Mouse (Mus musculus): ENCODE data around the gene Gtsf1. TPM values are rescaled to one million over a fixed set of nuclear protein-coding genes. Genes with fewer than 3 reads are reported as not detected.

Gene Gtsf1
- polyA plus RNA-seq, 1 experiment = not detected

- DNase-seq = no peak
- no peaks in the 10 kb centered on the region for H3K36me3 ChIP-seq (ENCODE audit: control insufficient read depth, insufficient read depth, low read length)
- no peaks in the 10 kb centered on the region for H3K27me3 ChIP-seq (ENCODE audit: control insufficient read depth, insufficient read depth, low read length)
- no peak overlapping the region for H3K27ac ChIP-seq (ENCODE audit: control insufficient read depth, insufficient read depth, low read length)
- WGBS = 61% methylated on average over 3 of the region's 3 CpGs
- peaks cover 6% of the 10 kb centered on the region; the same call in 1 of the 2 replicates for H3K4me1 ChIP-seq (replicated peaks; ENCODE audit: control insufficient read depth, insufficient read depth, low read length)
- no peak overlapping the region for H3K4me3 ChIP-seq (ENCODE audit: control insufficient read depth, insufficient read depth, low read length)
- no peak for TF ChIP-seq POLR2A (IDR thresholded peaks at IDR 0.05; ENCODE audit: control insufficient read depth, extremely low read depth, insufficient read depth, low read length, poor library complexity)
- TF ChIP-seq CTCF (IDR thresholded peaks at IDR 0.05; ENCODE audit: borderline replicate concordance, control insufficient read depth, extremely low read depth, insufficient read depth, low read length, poor library complexity) = no peak
Observed at GRCm38 (mm10) chr15:103378665-103379356, 51.5 kb downstream of the Gtsf1 start.

DNA sequence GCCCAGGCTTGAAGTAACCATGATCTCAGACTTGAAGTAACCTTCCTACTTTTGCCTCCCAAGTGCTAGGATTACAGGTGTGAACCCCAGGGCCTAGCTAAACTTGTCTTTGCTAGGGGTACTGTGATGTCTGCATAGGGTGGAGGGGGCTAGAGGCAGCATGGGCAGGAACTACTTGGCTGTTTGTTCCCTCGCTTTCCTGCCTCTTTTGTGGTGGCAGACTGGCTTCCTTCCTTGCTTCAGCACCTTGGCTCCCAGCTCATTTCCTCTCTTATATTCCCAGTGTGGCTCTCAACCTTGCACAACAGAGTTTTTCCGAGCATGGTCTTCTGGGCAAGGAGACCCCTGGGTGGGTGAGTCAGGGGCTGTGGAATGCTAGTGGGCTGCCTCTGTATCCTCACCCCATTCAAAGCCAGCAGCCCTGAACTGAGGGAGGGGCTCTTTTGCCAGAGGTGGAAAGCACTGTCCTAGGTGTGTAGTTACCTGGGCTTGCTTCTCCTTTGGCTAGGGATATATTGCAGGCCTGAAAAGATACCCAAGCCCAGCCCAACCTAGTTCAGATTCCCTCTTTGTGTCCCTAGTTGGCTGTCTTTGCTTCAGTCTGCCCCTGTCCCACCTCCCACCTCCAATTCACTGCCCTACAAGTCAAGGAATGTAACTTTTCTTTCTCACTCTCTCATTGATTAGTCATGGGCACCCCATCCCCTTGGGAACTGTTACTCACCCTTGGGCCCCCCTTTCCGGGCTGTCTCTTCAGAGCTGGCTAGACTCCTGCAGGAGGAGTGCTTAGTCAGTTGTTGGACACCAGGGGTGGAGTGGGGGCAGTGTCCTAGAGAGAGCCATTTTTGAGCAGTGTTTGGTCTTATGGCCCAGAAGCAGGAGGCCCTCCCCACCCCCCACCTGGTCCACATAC is 52.3 kb downstream of the Gtsf1 start:
- H3K27me3 ChIP-seq (ENCODE audit: control insufficient read depth, insufficient read depth, low read length) = no peaks in the 10 kb centered on the region
- no peak for TF ChIP-seq POLR2A (IDR thresholded peaks at IDR 0.05; ENCODE audit: control insufficient read depth, extremely low read depth, insufficient read depth, low read length, poor library complexity)
- no peak for TF ChIP-seq CTCF (IDR thresholded peaks at IDR 0.05; ENCODE audit: borderline replicate concordance, control insufficient read depth, extremely low read depth, insufficient read depth, low read length, poor library complexity)
- H3K27ac ChIP-seq (ENCODE audit: control insufficient read depth, insufficient read depth, low read length) = no peak overlapping the region
- H3K36me3 ChIP-seq (ENCODE audit: control insufficient read depth, insufficient read depth, low read length) = no peaks in the 10 kb centered on the region
- WGBS = 48% methylated on average over 3 of the region's 3 CpGs
- no peak for DNase-seq
- no peak overlapping the region for H3K4me3 ChIP-seq (ENCODE audit: control insufficient read depth, insufficient read depth, low read length)
- peaks cover 6% of the 10 kb centered on the region; the same call in 1 of the 2 replicates for H3K4me1 ChIP-seq (replicated peaks; ENCODE audit: control insufficient read depth, insufficient read depth, low read length)

- peaks cover 6% of the 10 kb centered on the region; the same call in 1 of the 2 replicates for H3K4me1 ChIP-seq (replicated peaks; ENCODE audit: control insufficient read depth, insufficient read depth, low read length)
- 89% methylated on average over 8 of the region's 8 CpGs for WGBS
- no peak for TF ChIP-seq POLR2A (IDR thresholded peaks at IDR 0.05; ENCODE audit: control insufficient read depth, extremely low read depth, insufficient read depth, low read length, poor library complexity)
- TF ChIP-seq CTCF (IDR thresholded peaks at IDR 0.05; ENCODE audit: borderline replicate concordance, control insufficient read depth, extremely low read depth, insufficient read depth, low read length, poor library complexity) = no peak
- H3K27ac ChIP-seq (ENCODE audit: control insufficient read depth, insufficient read depth, low read length) = no peak overlapping the region
- no peak for DNase-seq
- no peak overlapping the region for H3K4me3 ChIP-seq (ENCODE audit: control insufficient read depth, insufficient read depth, low read length)
- no peaks in the 10 kb centered on the region for H3K27me3 ChIP-seq (ENCODE audit: control insufficient read depth, insufficient read depth, low read length)
- H3K36me3 ChIP-seq (ENCODE audit: control insufficient read depth, insufficient read depth, low read length) = no peaks in the 10 kb centered on the region
Observed at GRCm38 (mm10) chr15:103376837-103377269, 53.4 kb downstream of the Gtsf1 start.

DNA sequence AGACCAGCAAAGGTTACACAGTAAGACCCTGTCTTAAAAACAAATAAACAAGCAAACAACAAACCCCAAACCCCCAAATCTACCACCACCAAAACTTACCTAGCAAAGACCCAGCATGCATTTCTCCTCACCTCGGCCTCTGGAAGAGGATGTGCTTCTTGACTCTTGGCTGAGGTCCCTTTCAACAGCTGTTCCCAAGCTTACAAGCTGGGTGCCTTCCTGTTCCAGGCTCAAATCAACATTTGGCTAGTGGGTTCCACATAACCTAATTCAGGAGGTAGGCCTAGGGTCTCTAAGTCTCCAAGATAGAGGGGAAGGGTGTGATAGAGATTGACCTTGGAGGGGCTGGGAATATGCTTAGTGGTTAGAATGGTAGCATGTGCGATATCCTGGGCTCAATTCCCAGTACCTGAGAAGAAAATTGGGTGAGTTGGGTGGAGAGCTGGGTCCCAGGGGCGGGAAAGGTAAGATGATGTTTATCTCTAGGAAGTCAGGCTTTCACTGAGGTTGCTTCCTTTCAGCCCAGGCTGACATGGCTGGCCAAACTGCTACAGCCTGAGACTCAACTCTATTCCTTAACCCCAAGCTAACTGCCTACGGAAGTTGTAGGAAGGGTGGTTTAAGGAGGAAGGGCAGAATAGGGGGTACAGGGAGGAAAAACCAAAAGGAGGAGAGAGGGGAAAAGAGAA is 55.0 kb downstream of the Gtsf1 start:
- Histone ChIP-seq H3K4me1 (replicated peaks; ENCODE audit: control insufficient read depth, insufficient read depth, low read length) (peaks cover 6% of the 10 kb centered on the region; the same call in 1 of the 2 replicates), H3K36me3 (ENCODE audit: control insufficient read depth, insufficient read depth, low read length) (no peaks in the 10 kb centered on the region), H3K4me3 (ENCODE audit: control insufficient read depth, insufficient read depth, low read length) (no peak overlapping the region), H3K27ac (ENCODE audit: control insufficient read depth, insufficient read depth, low read length) (no peak overlapping the region), H3K27me3 (ENCODE audit: control insufficient read depth, insufficient read depth, low read length) (no peaks in the 10 kb centered on the region)
- TF ChIP-seq CTCF (IDR thresholded peaks at IDR 0.05; ENCODE audit: borderline replicate concordance, control insufficient read depth, extremely low read depth, insufficient read depth, low read length, poor library complexity) = no peak
- no peak for TF ChIP-seq POLR2A (IDR thresholded peaks at IDR 0.05; ENCODE audit: control insufficient read depth, extremely low read depth, insufficient read depth, low read length, poor library complexity)
- 72% methylated on average over 4 of the region's 4 CpGs for WGBS
- DNase-seq = no peak

DNA sequence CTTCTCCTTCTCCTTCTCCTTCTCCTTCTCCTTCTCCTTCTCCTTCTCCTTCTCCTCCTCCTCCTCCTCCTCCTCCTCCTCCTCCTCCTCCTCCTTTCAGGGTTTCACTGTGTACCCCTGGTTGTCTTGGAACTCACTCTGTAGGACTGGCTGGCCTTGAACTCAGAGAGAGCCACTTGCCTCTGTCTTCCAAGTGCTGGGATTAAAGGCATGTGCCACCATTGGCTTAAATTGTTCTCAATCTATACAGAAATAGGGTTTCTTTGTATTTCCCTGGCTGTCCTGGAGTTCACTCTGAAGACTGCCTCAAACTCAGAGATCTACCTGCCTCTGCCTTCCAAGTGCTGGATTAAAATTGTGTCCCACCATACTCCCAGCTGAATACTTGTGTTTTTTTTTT is 57.8 kb downstream of the Gtsf1 start:
- no peak overlapping the region for H3K27ac ChIP-seq (ENCODE audit: control insufficient read depth, insufficient read depth, low read length)
- no peak for TF ChIP-seq POLR2A (IDR thresholded peaks at IDR 0.05; ENCODE audit: control insufficient read depth, extremely low read depth, insufficient read depth, low read length, poor library complexity)
- no peak for TF ChIP-seq CTCF (IDR thresholded peaks at IDR 0.05; ENCODE audit: borderline replicate concordance, control insufficient read depth, extremely low read depth, insufficient read depth, low read length, poor library complexity)
- H3K4me1 ChIP-seq (replicated peaks; ENCODE audit: control insufficient read depth, insufficient read depth, low read length) = no peaks in the 10 kb centered on the region
- no peak overlapping the region for H3K4me3 ChIP-seq (ENCODE audit: control insufficient read depth, insufficient read depth, low read length)
- no peak for DNase-seq
- no peaks in the 10 kb centered on the region for H3K27me3 ChIP-seq (ENCODE audit: control insufficient read depth, insufficient read depth, low read length)
- H3K36me3 ChIP-seq (ENCODE audit: control insufficient read depth, insufficient read depth, low read length) = no peaks in the 10 kb centered on the region

GRCm38 (mm10) chr15:103371741-103372140 is 58.5 kb downstream of the Gtsf1 start:
- H3K27me3 ChIP-seq (ENCODE audit: control insufficient read depth, insufficient read depth, low read length) = no peaks in the 10 kb centered on the region; the same call in 1 of the 2 replicates
- DNase-seq = no peak
- 92% methylated on average over 1 of the region's 1 CpGs for WGBS
- H3K4me3 ChIP-seq (ENCODE audit: control insufficient read depth, insufficient read depth, low read length) = no peak overlapping the region
- no peak overlapping the region for H3K27ac ChIP-seq (ENCODE audit: control insufficient read depth, insufficient read depth, low read length)
- no peak for TF ChIP-seq CTCF (IDR thresholded peaks at IDR 0.05; ENCODE audit: borderline replicate concordance, control insufficient read depth, extremely low read depth, insufficient read depth, low read length, poor library complexity)
- no peak for TF ChIP-seq POLR2A (IDR thresholded peaks at IDR 0.05; ENCODE audit: control insufficient read depth, extremely low read depth, insufficient read depth, low read length, poor library complexity)
- H3K36me3 ChIP-seq (ENCODE audit: control insufficient read depth, insufficient read depth, low read length) = no peaks in the 10 kb centered on the region
- H3K4me1 ChIP-seq (replicated peaks; ENCODE audit: control insufficient read depth, insufficient read depth, low read length) = peaks cover 4% of the 10 kb centered on the region

Measured in thymus, adult 2 months (tissue).